Mouse (Mus musculus) induced T-regulatory cell, adult 2 months (primary cell): ENCODE results near the gene Slit3.

Experiments used
- DNase-seq: peaks from one replicate; pipeline ENCODE4 v3.0.0-alpha.2; 2012; ENCODE audit warnings: low read depth

Slit3 gene

GRCm38 (mm10) chr11:35468847-35469246, 347.8 kb downstream of the Slit3 start:
- no peak for DNase-seq

GRCm38 (mm10) chr11:35469940-35470339, 348.9 kb downstream of the Slit3 start:
- DNase-seq, result no peak

- DNase-seq, result no peak
Observed at GRCm38 (mm10) chr11:35470853-35471252, 349.8 kb downstream of the Slit3 start.

GRCm38 (mm10) chr11:35472842-35473616, 352.0 kb downstream of the Slit3 start:
- DNase-seq, result no peak

GRCm38 (mm10) chr11:35473617-35473996, 352.6 kb downstream of the Slit3 start:
- DNase-seq, result no peak

GRCm38 (mm10) chr11:35480146-35480545, 359.1 kb downstream of the Slit3 start:
- DNase-seq, result no peak

GRCm38 (mm10) chr11:35481611-35482363, 360.8 kb downstream of the Slit3 start:
- DNase-seq, result no peak

- DNase-seq, result no peak
Observed at GRCm38 (mm10) chr11:35487966-35488365, 366.9 kb downstream of the Slit3 start.

- DNase-seq, result no peak
Observed at GRCm38 (mm10) chr11:35491701-35492100, 370.7 kb downstream of the Slit3 start.

GRCm38 (mm10) chr11:35496874-35497273, 375.9 kb downstream of the Slit3 start:
- no peak for DNase-seq

- DNase-seq, result no peak
Observed at GRCm38 (mm10) chr11:35497961-35498360, 376.9 kb downstream of the Slit3 start.

- no peak for DNase-seq
Observed at GRCm38 (mm10) chr11:35502128-35502527, 381.1 kb downstream of the Slit3 start.

GRCm38 (mm10) chr11:35504051-35504450, 383.0 kb downstream of the Slit3 start:
- DNase-seq, result no peak

GRCm38 (mm10) chr11:35504916-35505315, 383.9 kb downstream of the Slit3 start:
- no peak for DNase-seq

- peak; percentile 32 for DNase-seq
Observed at GRCm38 (mm10) chr11:35505316-35505715, 384.3 kb downstream of the Slit3 start.

GRCm38 (mm10) chr11:35505817-35506216, 384.8 kb downstream of the Slit3 start:
- no peak for DNase-seq

GRCm38 (mm10) chr11:35507781-35508390, 386.9 kb downstream of the Slit3 start:
- no peak for DNase-seq

GRCm38 (mm10) chr11:35512686-35513085, 391.7 kb downstream of the Slit3 start:
- no peak for DNase-seq

GRCm38 (mm10) chr11:35513343-35513742, 392.3 kb downstream of the Slit3 start:
- no peak for DNase-seq

- no peak for DNase-seq
Observed at GRCm38 (mm10) chr11:35522802-35523452, 401.9 kb downstream of the Slit3 start.

GRCm38 (mm10) chr11:35523773-35524172, 402.7 kb downstream of the Slit3 start:
- DNase-seq, result no peak

GRCm38 (mm10) chr11:35526219-35526762, 405.3 kb downstream of the Slit3 start:
- DNase-seq, result no peak
